Mouse (Mus musculus) midbrain, postnatal 0 days (tissue): ENCODE measurements around the gene Plekhm2. TPM values are rescaled to one million over a fixed set of nuclear protein-coding genes. Genes with fewer than 3 reads are reported as not detected.

Source experiments
- ATAC-seq: fragments of 200-750 bp; cut with Nextera tagmentation; 2 replicates; pipeline ENCODE4 v1.8.0; 2017; ENCODE audit warnings: moderate number of reproducible peaks, mild to moderate bottlenecking, moderate TSS enrichment, moderate library complexity; ENCODE audit not compliant: low FRiP score
- DNase-seq: peaks from one replicate; pipeline ENCODE4 v3.0.0-alpha.2; 2015; ENCODE audit warnings: low spot score
- H3K27ac ChIP-seq: fragments of 300-500 bp; sonication (generic); 2 replicates; pipeline ENCODE4 v1.5.1; 2014; ENCODE audit warnings: low read depth, mild to moderate bottlenecking, low read length, mixed read lengths
- H3K27me3 ChIP-seq: fragments of 300-500 bp; sonication (generic); 2 replicates; pipeline ENCODE4 v1.6.1; 2014; ENCODE audit warnings: low read length, control low read depth, mixed read lengths; ENCODE audit not compliant: insufficient read depth
- H3K36me3 ChIP-seq: fragments of 300-500 bp; sonication (generic); 2 replicates; pipeline ENCODE4 v1.6.1; 2014; ENCODE audit warnings: low read length, control low read depth, mixed read lengths; ENCODE audit not compliant: insufficient read depth
- H3K4me1 ChIP-seq: fragments of 300-500 bp; sonication (generic); 2 replicates; pipeline ENCODE4 v1.6.1; 2014; ENCODE audit warnings: mild to moderate bottlenecking, control low read depth, antibody characterized with exemption, low read length, mixed read lengths; ENCODE audit not compliant: insufficient read depth
- H3K4me2 ChIP-seq: fragments of 300-500 bp; sonication (generic); 2 replicates; pipeline ENCODE4 v1.6.1; 2014; ENCODE audit warnings: low read depth, mild to moderate bottlenecking, low read length, mixed read lengths; ENCODE audit not compliant: poor library complexity, severe bottlenecking
- H3K4me3 ChIP-seq: fragments of 300-500 bp; sonication (generic); 2 replicates; pipeline ENCODE4 v1.5.1; 2014; ENCODE audit warnings: low read depth, mild to moderate bottlenecking, low read length, moderate library complexity
- H3K9ac ChIP-seq: fragments of 300-500 bp; sonication (generic); replicated peaks from 2 replicates; pipeline ENCODE4 v1.6.1; 2014; ENCODE audit warnings: mild to moderate bottlenecking, low read length, moderate library complexity, mixed read lengths; ENCODE audit not compliant: poor library complexity, severe bottlenecking
- H3K9me3 ChIP-seq: fragments of 300-500 bp; sonication (generic); 2 replicates; pipeline ENCODE4 v1.6.1; 2016; ENCODE audit warnings: low read length, control low read depth
- CTCF ChIP-seq: IDR thresholded peaks from 2 replicates; pipeline ENCODE4 v1.5.1; 2016; ENCODE audit warnings: antibody characterized with exemption, mild to moderate bottlenecking
- WGBS: fragments of 180-500 bp; shearing (Covaris S2); extraction: QIAGEN DNeasy Blood & Tissue Kit; methylation state at CpG from one replicate; pipeline ENCODE4 v1.1.7; 2014; 5-methylcytosine and 5-hydroxymethylcytosine counted together
- polyA plus RNA-seq: library from polyadenylated mRNA; unstranded; fragments of >200 nt; fragmentation: Nextera tagmentation; extraction: Ambion mirVana; gene quantifications from 2 replicates; pipeline ENCODE4 v1.2.1, GENCODE M21; 2015
- total RNA-seq: library from RNA; depleted of rRNA; stranded (reverse); fragments of >200 nt; gene quantifications from 2 replicates; pipeline ENCODE4 v1.2.3, GENCODE M21; 2014

The Plekhm2 gene
- total and polyA plus RNA-seq, 2 experiments from 2014 or later, result 6.9 to 40.0 TPM

DNA sequence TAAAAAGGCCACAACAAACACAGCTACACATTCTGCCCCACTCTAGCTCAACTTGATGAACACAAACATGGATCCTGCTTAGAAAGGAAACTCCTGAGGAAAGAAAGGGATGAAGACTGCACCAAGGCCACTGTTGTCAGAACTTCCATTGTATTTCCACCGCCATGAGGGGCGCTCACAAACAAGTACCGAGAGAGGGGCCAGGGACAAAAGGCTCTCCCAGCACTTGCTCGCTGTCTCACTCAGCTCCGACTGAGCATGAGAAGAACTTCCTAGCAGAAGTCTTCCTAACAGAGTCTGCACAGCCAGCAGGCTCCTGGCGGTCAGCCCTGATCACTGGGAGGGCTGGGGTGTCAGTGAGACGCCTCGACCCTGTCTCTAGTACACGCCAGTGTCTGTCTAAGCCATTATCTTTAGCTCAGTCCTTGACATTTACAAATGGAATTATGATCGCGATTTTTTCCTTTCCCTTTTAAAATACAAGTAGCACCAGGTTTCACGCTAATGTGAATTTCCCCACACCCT is 18.1 kb upstream of the Plekhm2 start:
- Histone ChIP-seq H3K9ac (no peak overlapping the region), H3K27ac (no peak overlapping the region), H3K36me3 (peaks cover 25% of the 10 kb centered on the region), H3K4me1 (0 out of 2 replicates have a peak, but pooled peaks cover 2% of the 10 kb centered on the region), H3K4me3 (no peak overlapping the region), H3K9me3 (no peaks in the 10 kb centered on the region), H3K27me3 (no peaks in the 10 kb centered on the region), H3K4me2 (no peak overlapping the region)
- ATAC-seq (no peak), DNase-seq (peak; percentile 5)
- 51% methylated on average over 12 of the region's 12 CpGs for WGBS
- TF ChIP-seq CTCF, result no peak

DNA sequence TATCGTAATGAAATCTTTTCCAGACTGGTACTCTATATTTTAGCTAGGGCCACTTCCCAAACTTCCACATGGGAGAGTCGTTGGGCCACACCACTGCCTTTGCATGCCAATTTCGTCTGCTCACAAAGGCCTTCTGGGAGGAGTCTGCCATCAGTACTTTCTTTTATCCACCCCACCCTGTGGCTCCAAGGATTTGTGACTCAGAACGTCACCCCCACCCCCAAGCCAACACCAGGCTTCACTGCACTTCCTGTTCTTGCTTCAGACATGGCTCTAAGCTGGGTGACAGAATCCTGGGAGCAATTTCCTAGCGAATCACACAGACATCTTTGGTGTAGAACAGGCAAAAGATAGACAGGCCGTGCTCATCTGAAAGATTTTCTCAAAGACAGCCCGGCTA is 17.1 kb upstream of the Plekhm2 start:
- Histone ChIP-seq H3K9me3 (no peaks in the 10 kb centered on the region), H3K4me1 (0 out of 2 replicates have a peak, but pooled peaks cover 2% of the 10 kb centered on the region), H3K36me3 (peaks cover 22% of the 10 kb centered on the region), H3K27me3 (no peaks in the 10 kb centered on the region), H3K9ac (no peak overlapping the region), H3K27ac (no peak overlapping the region), H3K4me3 (no peak overlapping the region), H3K4me2 (no peak overlapping the region)
- DNase-seq (no peak), ATAC-seq (no peak)
- 58% methylated on average over 7 of the region's 7 CpGs for WGBS
- TF ChIP-seq CTCF, result no peak

DNA sequence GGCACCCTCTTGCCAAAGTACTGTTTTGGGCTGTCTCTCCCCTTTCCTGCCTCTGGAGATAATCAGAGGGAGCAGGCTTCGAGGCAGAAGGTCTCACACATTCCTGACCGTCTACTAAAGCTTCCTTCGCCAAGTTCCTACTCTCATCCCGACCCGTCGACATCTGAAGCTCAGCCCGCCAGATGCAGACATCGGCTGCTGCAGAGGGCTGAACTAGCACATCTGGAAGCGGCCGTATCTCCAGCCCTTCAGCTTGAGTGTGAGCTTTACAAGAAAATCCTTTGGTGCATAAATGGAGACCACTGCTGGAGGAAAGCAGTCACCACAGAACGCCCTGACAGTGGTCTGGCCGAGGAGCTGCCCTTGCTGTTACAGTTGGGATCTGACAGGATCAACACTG is 16.2 kb upstream of the Plekhm2 start:
- Histone ChIP-seq H3K4me2 (no peak overlapping the region), H3K4me3 (no peak overlapping the region), H3K36me3 (peaks cover 18% of the 10 kb centered on the region), H3K9ac (no peak overlapping the region), H3K4me1 (0 out of 2 replicates have a peak, but pooled peaks cover 2% of the 10 kb centered on the region), H3K9me3 (no peaks in the 10 kb centered on the region), H3K27ac (no peak overlapping the region), H3K27me3 (no peaks in the 10 kb centered on the region)
- WGBS, result 78% methylated on average over 12 of the region's 12 CpGs
- TF ChIP-seq CTCF, result no peak
- no peak for DNase-seq
- ATAC-seq, result no peak

DNA sequence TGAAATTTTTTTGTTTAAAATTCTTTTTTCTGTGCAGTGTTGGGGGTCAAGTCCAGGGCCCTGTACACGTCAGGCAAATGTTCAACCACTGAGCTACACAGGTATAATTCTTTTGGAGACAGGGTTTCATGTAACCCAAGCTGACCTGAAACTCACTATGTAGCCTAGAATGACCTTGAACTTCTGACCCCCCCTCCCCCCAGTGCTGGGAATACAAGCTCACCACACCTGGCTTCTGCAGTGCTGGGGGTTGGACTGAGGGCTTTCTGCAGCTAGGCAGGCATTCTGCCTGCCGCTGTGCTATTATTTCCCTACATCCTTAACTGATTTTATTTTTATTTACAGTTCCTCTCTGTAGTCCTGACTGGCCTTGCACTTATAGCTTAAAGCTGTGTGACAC is 14.3 kb upstream of the Plekhm2 start:
- Histone ChIP-seq H3K27me3 (no peaks in the 10 kb centered on the region), H3K9ac (no peak overlapping the region), H3K27ac (no peak overlapping the region), H3K4me2 (no peak overlapping the region), H3K4me1 (0 out of 2 replicates have a peak, but pooled peaks cover 2% of the 10 kb centered on the region), H3K36me3 (peaks cover 5% of the 10 kb centered on the region), H3K9me3 (no peaks in the 10 kb centered on the region), H3K4me3 (no peak overlapping the region)
- TF ChIP-seq CTCF, result no peak
- 89% methylated on average over 2 of the region's 2 CpGs for WGBS
- ATAC-seq (no peak), DNase-seq (no peak)

DNA sequence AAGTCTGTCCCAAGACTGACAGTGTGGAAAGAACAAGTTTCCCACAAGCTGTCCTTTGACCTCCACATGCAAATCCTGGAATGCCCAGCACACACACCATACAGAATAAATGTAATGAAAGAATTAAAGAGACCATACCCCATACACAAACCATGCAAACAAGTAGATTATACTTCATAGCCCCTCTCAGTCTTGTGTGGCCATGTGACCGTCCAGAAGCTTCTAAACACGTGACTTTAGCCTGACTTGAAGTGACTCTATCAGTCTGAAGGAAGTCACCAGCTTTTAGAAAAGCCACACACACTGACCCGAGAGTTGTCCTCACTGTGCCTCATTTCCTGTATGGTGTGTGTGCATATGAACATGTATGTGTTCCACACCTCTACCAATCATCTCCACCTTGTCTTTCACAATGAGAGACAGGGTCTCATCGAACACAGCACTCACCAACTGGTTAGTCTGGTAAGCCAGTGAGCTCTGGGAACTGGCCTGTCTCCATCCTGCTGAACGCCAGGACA is 11.8 kb upstream of the Plekhm2 start:
- H3K4me2 ChIP-seq, result no peak overlapping the region
- H3K4me1 ChIP-seq, result no peaks in the 10 kb centered on the region
- no peaks in the 10 kb centered on the region for H3K9me3 ChIP-seq
- H3K9ac ChIP-seq, result no peak overlapping the region
- no peak for DNase-seq
- WGBS, result 85% methylated on average over 5 of the region's 5 CpGs
- H3K27ac ChIP-seq, result no peak overlapping the region
- no peak for TF ChIP-seq CTCF
- H3K4me3 ChIP-seq, result no peak overlapping the region
- H3K27me3 ChIP-seq, result no peaks in the 10 kb centered on the region
- no peaks in the 10 kb centered on the region for H3K36me3 ChIP-seq
- no peak for ATAC-seq

DNA sequence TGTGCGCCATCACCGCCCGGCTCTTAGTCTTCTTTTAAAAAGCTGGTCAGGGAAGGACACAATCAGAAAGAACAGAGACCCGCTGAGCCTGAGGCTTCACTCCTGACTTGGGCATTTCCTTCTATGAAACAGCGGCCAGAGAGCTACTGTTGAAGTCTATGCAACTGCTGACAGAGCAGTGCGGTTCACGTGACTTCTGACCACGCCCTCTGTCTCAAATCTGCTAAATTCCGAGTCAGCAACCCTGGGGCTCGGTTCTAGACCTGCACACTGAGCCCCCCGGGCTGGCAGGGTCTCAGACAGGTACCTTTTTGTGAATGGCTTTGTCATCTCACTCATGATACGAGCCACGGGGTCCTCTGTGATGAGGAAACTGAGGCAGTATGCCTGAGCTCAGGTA is 7.6 kb upstream of the Plekhm2 start:
- DNase-seq, result no peak
- H3K36me3 ChIP-seq, result no peaks in the 10 kb centered on the region
- no peak for ATAC-seq
- no peak overlapping the region for H3K4me3 ChIP-seq
- H3K27me3 ChIP-seq, result no peaks in the 10 kb centered on the region
- 79% methylated on average over 13 of the region's 13 CpGs for WGBS
- TF ChIP-seq CTCF, result no peak
- no peaks in the 10 kb centered on the region for H3K4me1 ChIP-seq
- no peak overlapping the region for H3K4me2 ChIP-seq
- no peak overlapping the region for H3K27ac ChIP-seq
- no peaks in the 10 kb centered on the region for H3K9me3 ChIP-seq
- no peak overlapping the region for H3K9ac ChIP-seq
